Mouse (Mus musculus): ENCODE measurements around the gene Krt81.

The Krt81 gene

GRCm38 (mm10) chr15:101463651-101464050, at the start of gene Krt81:
Gene Krt81, minus strand, starts transcription at chr15:101463751.
- in situ Hi-C loops (cut with MboI; ENCODE audit: unreplicated experiment in 2 of 2) = no loop called here

DNA sequence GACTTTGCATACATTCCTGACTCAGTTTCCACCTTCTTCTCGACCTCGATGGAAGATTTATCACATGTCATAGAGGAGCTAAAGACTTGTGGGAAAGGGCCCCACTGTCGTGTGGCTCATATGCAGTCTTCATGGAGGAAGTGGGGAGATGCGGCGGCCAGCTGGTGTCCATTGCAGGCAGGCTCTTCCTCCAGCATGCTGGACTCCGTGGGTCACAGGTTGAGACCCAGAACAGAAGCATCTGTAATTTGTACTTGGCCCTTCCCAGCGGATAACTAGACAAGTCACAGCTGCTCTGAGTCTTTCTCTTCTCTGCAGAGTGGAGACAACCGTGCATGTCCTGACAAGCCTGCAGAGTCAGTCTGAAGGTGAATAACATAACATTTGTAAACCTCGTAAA, 44.7 kb upstream of the Krt81 start:
- in situ Hi-C loops (cut with MboI; ENCODE audit: unreplicated experiment in 2 of 2) = loop anchor here in 1 of 2 experiments (5.0 kb wide), 1 partner anchor 76 kb away; no protein-coding TSS in a partner anchor

DNA sequence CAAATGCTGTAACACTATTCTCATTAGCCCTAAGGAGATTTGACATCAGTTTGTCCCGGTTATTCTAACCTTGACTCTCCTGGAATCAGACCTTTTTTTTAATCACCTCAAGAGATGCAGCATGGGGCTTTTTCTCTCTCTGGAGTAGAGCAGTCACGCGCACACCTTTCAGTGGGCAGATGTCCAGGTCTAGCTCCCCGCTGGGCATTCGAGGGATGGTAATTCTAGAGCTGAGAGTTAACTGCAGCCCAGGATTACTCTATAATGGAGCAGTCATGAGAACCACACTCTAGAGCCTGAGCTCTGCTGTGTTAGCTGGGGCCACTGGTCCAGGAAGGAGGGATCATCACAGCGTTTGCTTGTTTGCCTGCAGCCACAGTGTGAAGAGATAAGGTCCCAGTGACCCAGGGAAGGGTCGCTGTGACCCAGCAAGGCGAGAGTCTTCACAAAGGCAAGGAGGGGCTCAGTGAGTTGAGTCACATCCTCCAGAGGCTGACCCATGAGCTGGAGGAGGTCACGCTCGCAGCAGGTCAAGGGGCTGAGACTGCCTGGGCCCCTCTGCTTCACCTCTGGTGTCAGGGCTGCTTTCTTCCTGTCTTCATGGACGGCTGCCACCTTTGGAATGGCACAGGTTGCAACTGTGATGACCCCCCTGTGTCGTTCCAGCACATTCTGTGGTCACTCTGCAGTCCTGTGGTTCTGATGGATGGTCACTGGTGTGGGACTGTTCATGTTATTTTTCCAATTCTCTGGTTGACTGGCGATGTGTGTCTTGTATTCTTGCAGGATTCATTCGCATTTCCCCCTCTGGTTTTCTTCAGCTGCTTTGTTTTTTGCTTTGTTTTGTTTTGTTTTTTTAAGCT, 43.6 kb upstream of the Krt81 start:
- in situ Hi-C loops (cut with MboI; ENCODE audit: unreplicated experiment in 2 of 2) = loop anchor here in 1 of 2 experiments (5.0 kb wide), 1 partner anchor 75 kb away; no protein-coding TSS in a partner anchor

DNA sequence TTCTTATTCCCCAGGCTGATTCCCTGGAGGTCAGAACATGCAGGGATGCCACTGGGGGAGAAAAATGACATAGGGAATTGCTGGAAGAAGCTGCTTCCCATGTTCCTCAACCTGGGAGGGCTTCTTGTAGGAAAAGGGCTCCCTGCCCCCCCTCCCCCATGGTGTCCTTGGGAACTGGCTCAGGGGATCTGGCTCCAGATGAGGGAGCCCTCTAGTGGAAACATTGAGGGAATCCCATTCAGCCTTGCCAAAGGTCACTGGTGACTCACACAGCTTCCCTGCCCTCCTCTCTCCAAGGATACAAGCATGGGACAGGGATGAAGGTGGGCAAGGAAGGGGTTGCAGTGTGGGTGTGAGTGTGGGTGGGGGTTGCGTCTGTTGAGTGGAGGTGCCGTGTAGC, 33.6 kb upstream of the Krt81 start:
- in situ Hi-C loops (cut with MboI; ENCODE audit: unreplicated experiment in 2 of 2) = no loop called here

DNA sequence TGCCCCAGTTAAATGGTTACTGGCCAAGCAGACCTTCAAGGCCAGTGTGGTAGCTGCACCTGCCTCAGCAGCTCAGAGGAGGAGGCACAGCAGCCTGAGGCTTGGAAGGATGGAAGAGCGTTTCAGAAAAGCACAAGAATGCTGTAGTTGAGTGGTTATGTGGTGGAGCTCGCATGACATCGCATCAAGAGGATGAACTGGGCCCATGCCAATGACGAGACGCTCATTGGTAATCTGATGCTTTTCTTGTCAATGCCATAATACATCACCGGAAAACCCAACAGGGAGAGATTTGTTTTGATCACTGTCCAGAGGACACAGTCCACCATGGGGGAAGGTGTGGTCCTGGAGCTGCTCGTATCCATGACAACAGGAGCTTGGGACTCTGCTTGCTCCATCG, 31.7 kb upstream of the Krt81 start:
- in situ Hi-C loops (cut with MboI; ENCODE audit: unreplicated experiment in 2 of 2) = no loop called here

DNA sequence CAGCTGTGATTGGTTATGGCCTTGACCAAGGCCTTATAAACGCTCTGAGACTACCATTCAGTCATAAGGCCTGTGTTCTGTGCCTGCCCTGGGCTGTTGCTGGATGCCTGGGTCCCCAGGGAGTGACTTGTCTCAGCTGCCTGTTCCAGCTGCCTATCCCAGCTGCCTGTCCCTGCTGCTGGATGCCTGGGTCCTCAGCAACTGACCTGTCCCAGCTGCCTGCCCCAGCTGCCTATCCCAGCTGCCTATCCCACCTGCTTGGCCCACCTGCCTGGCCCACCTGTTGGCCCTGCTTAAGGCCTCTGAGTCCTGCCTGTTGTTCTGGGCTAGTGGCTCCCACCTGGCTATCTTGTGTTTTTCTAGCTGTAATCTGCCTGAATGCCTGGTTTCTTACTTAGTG, 30.7 kb upstream of the Krt81 start:
- in situ Hi-C loops (cut with MboI; ENCODE audit: unreplicated experiment in 2 of 2) = no loop called here

GRCm38 (mm10) chr15:101493713-101494112, 30.2 kb upstream of the Krt81 start:
- in situ Hi-C loops (cut with MboI; ENCODE audit: unreplicated experiment in 2 of 2) = no loop called here

- in situ Hi-C loops (cut with MboI; ENCODE audit: unreplicated experiment in 2 of 2) = no loop called here
Measured at GRCm38 (mm10) chr15:101492718-101493117, 29.2 kb upstream of the Krt81 start.

DNA sequence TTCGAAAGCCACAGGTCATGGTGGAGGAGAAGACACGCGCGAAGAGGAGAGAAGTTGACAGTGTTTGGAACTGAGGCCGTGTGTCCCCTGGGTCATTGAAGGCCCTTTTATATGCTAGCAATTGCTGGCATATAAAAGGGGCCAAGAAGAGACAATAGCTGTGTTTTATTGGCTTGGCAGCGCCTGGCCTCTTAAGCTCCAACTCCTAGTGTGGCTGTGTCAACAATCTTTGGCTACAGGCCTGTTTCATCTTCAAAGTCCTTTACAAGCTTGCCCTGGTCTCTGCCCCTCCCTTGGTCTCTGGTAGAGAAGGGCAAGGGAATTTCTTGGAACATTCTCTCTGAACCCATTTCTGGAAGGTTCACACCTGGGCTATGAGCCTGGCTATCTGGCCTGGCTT, 27.9 kb upstream of the Krt81 start, which contains the start of gene Krt83:
TSS of gene Krt83 (minus strand) at position 82 of the 400 bp plus-strand sequence.
- in situ Hi-C loops (cut with MboI; ENCODE audit: unreplicated experiment in 2 of 2) = no loop called here

GRCm38 (mm10) chr15:101485911-101486635, 22.5 kb upstream of the Krt81 start:
- in situ Hi-C loops (cut with MboI; ENCODE audit: unreplicated experiment in 2 of 2) = no loop called here

DNA sequence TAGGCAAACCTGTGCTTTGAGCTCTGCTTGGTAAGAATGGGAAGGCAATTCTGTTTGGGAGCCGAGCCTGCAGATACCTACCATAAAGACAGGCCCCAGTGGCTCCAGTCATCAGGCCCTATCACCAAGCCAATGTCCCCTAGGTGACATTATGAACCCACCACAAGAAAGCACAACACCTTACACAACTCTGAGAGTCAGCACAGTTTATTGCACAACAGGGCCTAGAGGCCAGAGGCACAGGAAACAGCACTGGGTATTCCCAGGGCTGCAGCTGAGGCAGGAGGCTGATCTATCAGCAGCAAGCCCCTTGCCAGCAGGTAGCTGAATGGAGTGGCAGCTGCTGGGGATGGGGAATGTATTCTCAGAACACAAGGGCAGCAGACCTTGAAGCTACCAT, 21.4 kb upstream of the Krt81 start:
- in situ Hi-C loops (cut with MboI; ENCODE audit: unreplicated experiment in 2 of 2) = no loop called here

GRCm38 (mm10) chr15:101483646-101484045, 20.1 kb upstream of the Krt81 start:
- in situ Hi-C loops (cut with MboI; ENCODE audit: unreplicated experiment in 2 of 2) = no loop called here

- in situ Hi-C loops (cut with MboI; ENCODE audit: unreplicated experiment in 2 of 2) = no loop called here
Measured at GRCm38 (mm10) chr15:101482056-101482455, 18.5 kb upstream of the Krt81 start.

DNA sequence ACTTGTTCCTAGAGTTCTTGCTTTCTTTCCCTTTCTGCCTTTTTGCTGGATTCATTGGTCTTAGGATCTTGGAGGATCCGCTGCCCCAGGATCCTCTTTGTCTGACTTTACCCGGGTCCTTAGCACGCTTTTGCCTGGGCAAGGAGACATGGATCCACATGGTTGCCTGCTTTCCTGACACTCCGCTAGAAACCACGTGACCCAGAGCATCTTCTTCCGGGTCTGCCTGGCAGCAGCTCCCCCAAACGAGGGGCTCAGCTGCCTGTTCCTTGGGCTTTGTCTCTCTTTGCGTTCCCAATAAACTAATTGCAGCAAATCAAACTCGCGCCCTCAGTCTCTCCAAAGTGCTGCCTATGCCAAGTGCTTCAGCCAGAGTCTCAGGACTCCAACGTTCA, 16.1 kb upstream of the Krt81 start:
- in situ Hi-C loops (cut with MboI; ENCODE audit: unreplicated experiment in 2 of 2) = no loop called here

- in situ Hi-C loops (cut with MboI; ENCODE audit: unreplicated experiment in 2 of 2) = no loop called here
Measured at GRCm38 (mm10) chr15:101479007-101479665, 15.6 kb upstream of the Krt81 start.

DNA sequence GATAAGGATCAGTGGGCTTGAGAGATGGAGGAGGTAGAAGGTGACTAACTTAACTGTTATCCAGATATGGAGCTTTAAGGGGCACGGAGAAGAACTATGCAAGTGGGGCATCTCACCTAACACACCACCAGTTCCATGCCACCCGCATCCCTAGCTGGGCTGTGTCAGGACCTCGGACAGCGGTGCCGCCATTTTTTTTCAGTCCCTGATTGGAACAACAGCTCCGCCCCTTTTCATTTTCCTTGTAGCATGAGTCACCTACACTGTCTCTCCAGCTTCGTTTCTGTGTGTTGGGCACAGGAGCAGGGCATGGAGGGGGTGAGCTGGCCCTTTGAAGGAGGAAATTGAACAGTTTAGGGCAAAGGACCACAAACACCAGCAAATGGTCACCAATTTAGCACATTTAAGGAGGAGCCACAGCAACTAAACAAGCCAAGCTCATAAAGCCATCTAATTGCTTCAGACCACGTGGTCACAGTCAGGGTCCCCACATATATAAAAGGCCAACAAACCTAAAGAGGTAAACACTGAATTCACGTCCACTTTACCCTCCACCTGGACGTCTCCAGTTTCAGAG, 9.5 kb upstream of the Krt81 start, which contains the start of gene Krt86:
TSS of gene Krt86 (plus strand) at position 527 of the 577 bp plus-strand sequence.
- in situ Hi-C loops (cut with MboI; ENCODE audit: unreplicated experiment in 2 of 2) = no loop called here

DNA sequence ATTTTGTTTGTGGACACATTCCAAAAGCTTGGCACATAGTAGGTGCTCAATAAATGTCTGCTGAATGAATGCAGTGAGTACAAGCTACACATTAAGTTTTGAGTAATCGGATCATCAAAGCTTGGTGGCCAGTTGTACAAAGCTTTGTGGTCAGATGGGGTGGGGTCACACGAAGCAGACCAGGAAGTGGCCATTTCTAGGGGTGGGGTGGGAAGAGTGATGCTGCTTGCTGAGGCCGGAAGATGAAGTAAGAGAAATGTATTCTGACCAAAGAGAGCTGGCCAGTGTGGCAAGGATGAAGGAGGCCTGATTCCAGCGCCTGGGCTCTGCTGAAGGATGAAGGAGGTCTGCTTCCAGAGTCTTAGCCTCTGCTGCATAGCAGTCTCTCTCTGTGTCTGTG, 5.5 kb upstream of the Krt81 start:
- in situ Hi-C loops (cut with MboI; ENCODE audit: unreplicated experiment in 2 of 2) = no loop called here

- in situ Hi-C loops (cut with MboI; ENCODE audit: unreplicated experiment in 2 of 2) = no loop called here
Measured at GRCm38 (mm10) chr15:101459283-101459682, 4.3 kb downstream of the Krt81 start.

- in situ Hi-C loops (cut with MboI; ENCODE audit: unreplicated experiment in 2 of 2) = no loop called here
Measured at GRCm38 (mm10) chr15:101458361-101458930, 5.1 kb downstream of the Krt81 start.

DNA sequence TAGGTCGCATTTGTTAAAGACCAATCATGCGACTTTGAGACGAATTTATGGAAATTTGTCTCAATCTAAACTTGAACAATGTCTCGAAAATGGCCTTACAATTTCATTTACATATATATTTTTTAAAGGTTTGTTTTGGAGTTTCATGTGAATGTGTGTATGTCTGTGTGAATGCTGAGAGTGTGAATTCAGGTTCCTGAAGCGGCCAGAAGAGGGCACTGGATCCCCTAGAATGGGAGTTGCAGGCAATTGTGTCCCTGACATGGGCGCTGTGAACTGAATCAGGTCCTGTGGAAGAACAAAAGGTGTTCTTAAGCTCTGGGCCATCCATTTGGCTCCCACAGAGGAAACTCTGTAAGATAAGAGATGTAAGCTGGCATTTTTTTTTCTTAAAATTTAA, 7.7 kb downstream of the Krt81 start:
- in situ Hi-C loops (cut with MboI; ENCODE audit: unreplicated experiment in 2 of 2) = no loop called here
